Mouse (Mus musculus) midbrain, embryonic 12.5 days (tissue): ENCODE measurements around the gene Idh2. TPM values are rescaled to one million over a fixed set of nuclear protein-coding genes. Genes with fewer than 3 reads are reported as not detected.

Source experiments
- ATAC-seq: fragments of 200-750 bp; cut with Nextera tagmentation; 2 replicates; pipeline ENCODE4 v1.8.0; 2017; ENCODE audit warnings: low read depth, moderate TSS enrichment, moderate library complexity; ENCODE audit not compliant: low FRiP score
- H3K27ac ChIP-seq: fragments of 300-500 bp; sonication (generic); replicated peaks from 2 replicates; pipeline ENCODE4 v1.5.1; 2016; ENCODE audit warnings: mild to moderate bottlenecking
- H3K27me3 ChIP-seq: fragments of 300-500 bp; sonication (generic); 2 replicates; pipeline ENCODE4 v1.6.1; 2016; ENCODE audit warnings: mild to moderate bottlenecking
- H3K36me3 ChIP-seq: fragments of 300-500 bp; sonication (generic); 2 replicates; pipeline ENCODE4 v1.6.1; 2016
- H3K4me1 ChIP-seq: fragments of 300-500 bp; sonication (generic); 2 replicates; pipeline ENCODE4 v1.6.1; 2016
- H3K4me2 ChIP-seq: fragments of 300-500 bp; sonication (generic); replicated peaks from 2 replicates; pipeline ENCODE4 v1.6.1; 2016; ENCODE audit warnings: mild to moderate bottlenecking, moderate library complexity
- H3K4me3 ChIP-seq: fragments of 300-500 bp; sonication (generic); 2 replicates; pipeline ENCODE4 v1.5.1; 2016; ENCODE audit warnings: mild to moderate bottlenecking
- H3K9ac ChIP-seq: fragments of 300-500 bp; sonication (generic); replicated peaks from 2 replicates; pipeline ENCODE4 v1.6.1; 2016; ENCODE audit warnings: mild to moderate bottlenecking, moderate library complexity
- H3K9me3 ChIP-seq: fragments of 300-500 bp; sonication (generic); 2 replicates; pipeline ENCODE4 v1.6.1; 2016; ENCODE audit warnings: mild to moderate bottlenecking
- WGBS: fragments of 180-500 bp; shearing (Covaris S2); methylation state at CpG from one replicate; pipeline ENCODE4 v1.1.7; 2016; 5-methylcytosine and 5-hydroxymethylcytosine counted together
- polyA plus RNA-seq: library from polyadenylated mRNA; unstranded; fragments of >200 nt; fragmentation: Nextera tagmentation; extraction: Ambion mirVana; gene quantifications from 2 replicates; pipeline ENCODE4 v1.2.1, GENCODE M21; 2016

Idh2 gene
- polyA plus RNA-seq, 1 experiment from 2014 or later = 347 TPM

- Histone ChIP-seq H3K4me3 (no peak overlapping the region), H3K9me3 (no peaks in the 10 kb centered on the region), H3K9ac (no peak overlapping the region), H3K4me2 (no peak overlapping the region), H3K27ac (0 out of 2 replicates have a peak overlapping the region, but pooled peaks have one; percentile 2), H3K27me3 (no peaks in the 10 kb centered on the region), H3K36me3 (peaks cover 98% of the 10 kb centered on the region), H3K4me1 (no peaks in the 10 kb centered on the region)
- ATAC-seq = no peak
- WGBS = 93% methylated on average over 20 of the region's 20 CpGs
Observed at GRCm38 (mm10) chr7:80095598-80096309, 19.4 kb downstream of the Idh2 start.

GRCm38 (mm10) chr7:80094481-80094880, 20.7 kb downstream of the Idh2 start:
- Histone ChIP-seq H3K4me2 (no peak overlapping the region), H3K27me3 (no peaks in the 10 kb centered on the region), H3K4me1 (no peaks in the 10 kb centered on the region), H3K36me3 (peaks cover 98% of the 10 kb centered on the region), H3K9ac (no peak overlapping the region), H3K4me3 (no peak overlapping the region), H3K9me3 (no peaks in the 10 kb centered on the region), H3K27ac (0 out of 2 replicates have a peak overlapping the region, but pooled peaks have one; percentile 15)
- WGBS = 71% methylated on average over 5 of the region's 5 CpGs
- ATAC-seq = no peak

- no peak overlapping the region for H3K9ac ChIP-seq
- no peak overlapping the region for H3K4me3 ChIP-seq
- no peaks in the 10 kb centered on the region for H3K4me1 ChIP-seq
- no peak overlapping the region for H3K27ac ChIP-seq
- H3K36me3 ChIP-seq = peaks cover 98% of the 10 kb centered on the region
- no peaks in the 10 kb centered on the region for H3K27me3 ChIP-seq
- no peak overlapping the region for H3K4me2 ChIP-seq
- no peaks in the 10 kb centered on the region for H3K9me3 ChIP-seq
- ATAC-seq = no peak
- 89% methylated on average over 9 of the region's 9 CpGs for WGBS
Observed at GRCm38 (mm10) chr7:80092351-80093046, 22.7 kb downstream of the Idh2 start.

GRCm38 (mm10) chr7:80091866-80092210, 23.4 kb downstream of the Idh2 start:
- Histone ChIP-seq H3K9ac (no peak overlapping the region), H3K9me3 (no peaks in the 10 kb centered on the region), H3K4me3 (no peak overlapping the region), H3K27me3 (no peaks in the 10 kb centered on the region), H3K36me3 (peaks cover 98% of the 10 kb centered on the region), H3K4me2 (no peak overlapping the region), H3K4me1 (no peaks in the 10 kb centered on the region), H3K27ac (no peak overlapping the region)
- ATAC-seq = no peak
- whole genome bisulfite sequencing = 85% methylated on average over 4 of the region's 4 CpGs

GRCm38 (mm10) chr7:80091004-80091865, 24.0 kb downstream of the Idh2 start:
- Histone ChIP-seq H3K4me1 (no peaks in the 10 kb centered on the region), H3K27ac (no peak overlapping the region; the same call in 1 of the 2 replicates), H3K9me3 (no peaks in the 10 kb centered on the region), H3K4me3 (no peak overlapping the region), H3K36me3 (peaks cover 98% of the 10 kb centered on the region), H3K9ac (no peak overlapping the region), H3K27me3 (no peaks in the 10 kb centered on the region), H3K4me2 (no peak overlapping the region)
- no peak for ATAC-seq
- WGBS = 68% methylated on average over 13 of the region's 13 CpGs

- no peak for ATAC-seq
- Histone ChIP-seq H3K9ac (0 out of 2 replicates have a peak overlapping the region, but pooled peaks have one; percentile 6), H3K4me3 (no peak overlapping the region), H3K4me2 (no peak overlapping the region), H3K36me3 (peaks cover 97% of the 10 kb centered on the region), H3K9me3 (no peaks in the 10 kb centered on the region), H3K4me1 (no peaks in the 10 kb centered on the region), H3K27ac (no peak overlapping the region; the same call in 1 of the 2 replicates), H3K27me3 (no peaks in the 10 kb centered on the region)
- 88% methylated on average over 18 of the region's 18 CpGs for WGBS
Observed at GRCm38 (mm10) chr7:80090191-80091003, 24.8 kb downstream of the Idh2 start.

GRCm38 (mm10) chr7:80088191-80088590, 27.0 kb downstream of the Idh2 start:
- no peak overlapping the region for H3K27ac ChIP-seq
- no peaks in the 10 kb centered on the region for H3K4me1 ChIP-seq
- WGBS = 82% methylated on average over 9 of the region's 9 CpGs
- no peaks in the 10 kb centered on the region for H3K9me3 ChIP-seq
- no peak for ATAC-seq
- H3K36me3 ChIP-seq = peaks cover 88% of the 10 kb centered on the region
- H3K27me3 ChIP-seq = no peaks in the 10 kb centered on the region
- H3K4me3 ChIP-seq = no peak overlapping the region
- no peak overlapping the region for H3K9ac ChIP-seq
- no peak overlapping the region for H3K4me2 ChIP-seq

GRCm38 (mm10) chr7:80085970-80086715, 29.0 kb downstream of the Idh2 start:
- WGBS = 89% methylated on average over 33 of the region's 33 CpGs
- no peaks in the 10 kb centered on the region for H3K9me3 ChIP-seq
- H3K27ac ChIP-seq = no peak overlapping the region
- H3K4me1 ChIP-seq = no peaks in the 10 kb centered on the region
- H3K4me2 ChIP-seq = no peak overlapping the region
- no peaks in the 10 kb centered on the region for H3K27me3 ChIP-seq
- H3K9ac ChIP-seq = no peak overlapping the region
- H3K4me3 ChIP-seq = no peak overlapping the region
- H3K36me3 ChIP-seq = peaks cover 90% of the 10 kb centered on the region
- ATAC-seq = no peak

GRCm38 (mm10) chr7:80084484-80084931, 30.7 kb downstream of the Idh2 start:
- Histone ChIP-seq H3K9ac (no peak overlapping the region), H3K27me3 (no peaks in the 10 kb centered on the region), H3K4me1 (0 out of 2 replicates have a peak, but pooled peaks cover 5% of the 10 kb centered on the region), H3K27ac (0 out of 2 replicates have a peak overlapping the region, but pooled peaks have one; percentile 30), H3K36me3 (peaks cover 78% of the 10 kb centered on the region), H3K4me2 (no peak overlapping the region), H3K9me3 (no peaks in the 10 kb centered on the region), H3K4me3 (no peak overlapping the region)
- 66% methylated on average over 7 of the region's 7 CpGs for WGBS
- peak; percentile 55; the same call in 1 of the 2 replicates for ATAC-seq

GRCm38 (mm10) chr7:80081586-80082554, 33.3 kb downstream of the Idh2 start:
- 0 out of 2 replicates have a peak overlapping the region, but pooled peaks have one; percentile 6 for H3K27ac ChIP-seq
- WGBS = 95% methylated on average over 42 of the region's 42 CpGs
- peaks cover 51% of the 10 kb centered on the region for H3K36me3 ChIP-seq

More at GRCm38 (mm10) chr7:80081586-80082554, 33.3 kb downstream of the Idh2 start:
- ATAC-seq = no peak
- Histone ChIP-seq H3K9me3 (no peaks in the 10 kb centered on the region), H3K4me1 (peaks cover 24% of the 10 kb centered on the region), H3K27me3 (no peaks in the 10 kb centered on the region), H3K9ac (no peak overlapping the region), H3K4me2 (no peak overlapping the region), H3K4me3 (no peak overlapping the region)
